In the genomic region with DNA sequence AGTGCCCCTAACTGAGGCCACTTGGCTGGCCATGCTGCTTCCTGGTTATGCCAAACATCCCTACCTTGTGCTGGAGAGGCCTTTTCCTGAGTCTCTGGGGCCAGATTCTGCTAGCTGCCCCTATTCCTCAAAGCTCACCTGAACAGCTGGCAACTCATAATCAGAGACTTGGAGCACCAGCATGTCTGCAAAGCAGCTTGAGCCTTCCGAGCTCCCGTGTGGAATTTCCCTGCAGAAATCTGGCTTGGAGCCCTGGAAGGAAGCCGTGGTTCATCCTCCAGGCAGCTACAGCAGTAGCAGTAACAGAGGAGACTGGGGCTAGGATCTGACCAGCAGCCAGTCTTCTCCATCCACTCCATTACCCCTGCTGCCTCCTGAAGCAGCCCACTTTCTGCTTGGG, we compare ENCODE assay signal across 8 mouse cellular contexts. TPM values are rescaled to one million over a fixed set of nuclear protein-coding genes. Genes with fewer than 3 reads are reported as not detected.
DNase-seq lines count a peak whose midpoint lies in the region; ATAC-seq lines count a peak whose summit lies in the region.

No protein-coding gene starts in this region.

- no peak for DNase-seq in hindbrain, embryonic 10.5 days (ENCODE audit: low spot score)
- no peak for DNase-seq in hindbrain, embryonic 11.5 days (ENCODE audit: low spot score)
- peak; percentile 94 for DNase-seq in brain, adult 2 months (ENCODE audit: low read depth, low spot score)
- peak; percentile 51 to 79 for DNase-seq in gastrocnemius, postnatal 4 days (ENCODE audit: low spot score in 2 of 2)
- peak; percentile 67 to 76 for DNase-seq in left cerebral cortex, postnatal 36 days (ENCODE audit: low spot score in 2 of 2)
- no peak for DNase-seq in MN1 (ENCODE audit: low spot score)
- no peak for DNase-seq in thymus, adult 18-20 months
- DNase-seq in testis, postnatal 14 days (ENCODE audit: low spot score) = no peak

- no peak overlapping the region for H3K9ac ChIP-seq in hindbrain, embryonic 11.5 days (ENCODE audit: low read depth, low read length)

- no peaks in the 10 kb centered on the region for H3K27me3 ChIP-seq in hindbrain, embryonic 10.5 days (ENCODE audit: insufficient read depth, poor library complexity, severe bottlenecking)
- no peaks in the 10 kb centered on the region for H3K27me3 ChIP-seq in hindbrain, embryonic 11.5 days (ENCODE audit: control insufficient read depth, insufficient read depth, low read length)

- no peak overlapping the region for H3K4me2 ChIP-seq in hindbrain, embryonic 11.5 days (replicated peaks; ENCODE audit: low read depth, low read length)

- H3K9me3 ChIP-seq in hindbrain, embryonic 10.5 days = no peaks in the 10 kb centered on the region
- H3K9me3 ChIP-seq in hindbrain, embryonic 11.5 days (ENCODE audit: control insufficient read depth, low read length) = no peaks in the 10 kb centered on the region

- H3K36me3 ChIP-seq in hindbrain, embryonic 10.5 days = peaks cover 82% of the 10 kb centered on the region
- H3K36me3 ChIP-seq in hindbrain, embryonic 11.5 days (ENCODE audit: control insufficient read depth, insufficient read depth, low read length) = peaks cover 2% of the 10 kb centered on the region; the same call in 1 of the 2 replicates

- H3K4me3 ChIP-seq in hindbrain, embryonic 10.5 days = no peak overlapping the region
- no peak overlapping the region for H3K4me3 ChIP-seq in hindbrain, embryonic 11.5 days (ENCODE audit: low read depth, low read length)

- 0 out of 2 replicates have a peak, but pooled peaks cover 4% of the 10 kb centered on the region for H3K4me1 ChIP-seq in hindbrain, embryonic 10.5 days (replicated peaks)
- no peaks in the 10 kb centered on the region for H3K4me1 ChIP-seq in hindbrain, embryonic 11.5 days (replicated peaks; ENCODE audit: control insufficient read depth, insufficient read depth, low read length)

- WGBS in hindbrain, embryonic 10.5 days = 89% methylated on average over 3 of the region's 3 CpGs
- WGBS in hindbrain, embryonic 11.5 days = 85% methylated on average over 3 of the region's 3 CpGs

- ATAC-seq in hindbrain, embryonic 11.5 days (ENCODE audit: low FRiP score) = no peak

- H3K27ac ChIP-seq in hindbrain, embryonic 10.5 days = 0 out of 2 replicates have a peak overlapping the region, but pooled peaks have one; percentile 9
- no peak overlapping the region for H3K27ac ChIP-seq in hindbrain, embryonic 11.5 days (ENCODE audit: low read depth, low read length)

- intact Hi-C loops in left cerebral cortex, postnatal 36 days (cut with DNase I) = no loop called here

RNA-seq across cellular contexts. Expression of a gene that starts 6.0 kb away (rescaled TPM):
- polyA plus RNA-seq in hindbrain, embryonic 10.5 days (2016; fragmentation: Nextera tagmentation; extraction: Ambion mirVana) = 29.5 and 29.7 TPM in 2 replicates
- 20.2 and 20.9 TPM in 2 replicates for polyA plus RNA-seq in hindbrain, embryonic 11.5 days (2014; fragmentation: Nextera tagmentation; extraction: Ambion mirVana)
- 10 to 100 TPM; 10.9 to 17.8 TPM for total RNA-seq in gastrocnemius, postnatal 4 days (2021)
- total RNA-seq in left cerebral cortex, postnatal 36 days (2021) = 10 to 100 TPM; 30.5 to 48.6 TPM

RNA-seq across cellular contexts. Expression of a gene that starts 20.7 kb away (rescaled TPM):
- 75.3 and 75.4 TPM in 2 replicates for polyA plus RNA-seq in hindbrain, embryonic 10.5 days (2016; fragmentation: Nextera tagmentation; extraction: Ambion mirVana)
- polyA plus RNA-seq in hindbrain, embryonic 11.5 days (2014; fragmentation: Nextera tagmentation; extraction: Ambion mirVana) = 51.6 and 55.2 TPM in 2 replicates
- 10 to 100 TPM; 31.6 to 32.4 TPM for total RNA-seq in gastrocnemius, postnatal 4 days (2021)
- total RNA-seq in left cerebral cortex, postnatal 36 days (2021) = 10 to 100 TPM; 38.5 to 45.4 TPM

RNA-seq across cellular contexts. Expression of a gene that starts 21.2 kb away (rescaled TPM):
- polyA plus RNA-seq in hindbrain, embryonic 10.5 days (2016; fragmentation: Nextera tagmentation; extraction: Ambion mirVana) = 45.4 and 53.0 TPM in 2 replicates
- polyA plus RNA-seq in hindbrain, embryonic 11.5 days (2014; fragmentation: Nextera tagmentation; extraction: Ambion mirVana) = 33.4 and 38.1 TPM in 2 replicates
- 10 to 100 TPM; 23.3 to 26.2 TPM for total RNA-seq in gastrocnemius, postnatal 4 days (2021)
- total RNA-seq in left cerebral cortex, postnatal 36 days (2021) = 10 to 100 TPM; 50.3 to 84.9 TPM

Comparison
In these comparisons a context has a peak if more than half of its experiments do, and no peak if none do; other contexts are left out.
1. DNase-seq: peak in brain, adult 2 months (single experiment), gastrocnemius, postnatal 4 days (2 of 2) and left cerebral cortex, postnatal 36 days (2 of 2); none in hindbrain, embryonic 10.5 days (single experiment), hindbrain, embryonic 11.5 days (single experiment), MN1 (single experiment), thymus, adult 18-20 months (0 of 2) and testis, postnatal 14 days (single experiment).